Mouse (Mus musculus): ENCODE measurements around the gene Gng12. TPM values are rescaled to one million over a fixed set of nuclear protein-coding genes. Genes with fewer than 3 reads are reported as not detected.
"Not testable (repeated sequence)": the region's sequence is repeated elsewhere in the genome, so short reads cannot be mapped to it uniquely, and the experiment has no call there.

Gng12 gene
- polyA plus RNA-seq, 1 experiment from 2014 or later: 82.9 TPM

DNA sequence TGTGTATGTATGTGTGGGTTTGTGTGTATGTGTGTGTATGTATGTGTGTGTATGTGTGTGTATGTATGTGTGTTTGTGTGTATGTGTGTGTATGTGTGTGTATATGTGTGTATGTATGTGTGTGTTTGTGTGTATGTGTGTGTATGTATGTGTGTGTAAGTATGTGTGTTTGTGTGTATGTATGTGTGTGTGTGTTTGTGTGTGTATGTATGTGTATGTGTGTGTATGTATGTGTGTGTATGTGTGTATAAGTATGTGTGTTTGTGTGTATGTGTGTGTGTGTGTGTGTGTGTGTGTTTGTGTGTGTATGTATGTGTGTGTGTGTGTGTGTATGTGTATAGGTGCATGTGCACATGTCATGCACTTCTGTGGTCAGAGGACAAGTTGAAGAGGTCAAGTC lies 136.4 kb downstream of the Gng12 start:
- not testable (repeated sequence) for H3K9ac ChIP-seq (replicated peaks; ENCODE audit: low read depth, low read length); ATAC-seq (ENCODE audit: low read depth); H3K27ac ChIP-seq (ENCODE audit: low read depth, low read length); H3K4me3 ChIP-seq (ENCODE audit: low read depth, low read length); H3K4me2 ChIP-seq (ENCODE audit: low read depth, low read length); H3K9me3 ChIP-seq (ENCODE audit: control insufficient read depth, low read length); H3K27me3 ChIP-seq (ENCODE audit: control insufficient read depth, insufficient read depth, low read length); H3K36me3 ChIP-seq (ENCODE audit: control insufficient read depth, insufficient read depth, low read length); H3K4me1 ChIP-seq (ENCODE audit: control insufficient read depth, insufficient read depth, low read length)

DNA sequence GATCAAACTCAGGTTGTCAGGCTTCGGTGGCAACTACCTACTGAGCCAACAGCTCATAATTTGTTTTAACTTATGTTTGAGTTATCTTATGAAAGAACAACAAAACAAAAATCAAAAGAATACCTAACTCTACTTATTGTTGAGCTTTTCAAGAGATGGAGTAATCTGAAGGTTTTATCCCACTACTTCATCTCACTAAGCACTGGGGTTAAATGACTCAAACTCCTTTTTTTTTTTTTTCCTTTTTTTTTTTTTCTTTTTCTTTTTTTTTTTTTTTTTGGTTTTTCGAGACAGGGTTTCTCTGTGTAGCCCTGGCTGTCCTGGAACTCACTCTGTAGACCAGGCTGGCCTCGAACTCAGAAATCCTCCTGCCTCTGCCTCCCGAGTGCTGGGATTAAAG lies 136.8 kb downstream of the Gng12 start:
- WGBS: 89% methylated on average over 3 of the region's 4 CpGs
- not testable (repeated sequence) for H3K4me2 ChIP-seq (ENCODE audit: low read depth, low read length); ATAC-seq (ENCODE audit: low read depth); H3K27me3 ChIP-seq (ENCODE audit: control insufficient read depth, insufficient read depth, low read length); H3K9ac ChIP-seq (replicated peaks; ENCODE audit: low read depth, low read length); H3K9me3 ChIP-seq (ENCODE audit: control insufficient read depth, low read length); H3K4me1 ChIP-seq (ENCODE audit: control insufficient read depth, insufficient read depth, low read length); H3K27ac ChIP-seq (ENCODE audit: low read depth, low read length); H3K4me3 ChIP-seq (ENCODE audit: low read depth, low read length); H3K36me3 ChIP-seq (ENCODE audit: control insufficient read depth, insufficient read depth, low read length)

DNA sequence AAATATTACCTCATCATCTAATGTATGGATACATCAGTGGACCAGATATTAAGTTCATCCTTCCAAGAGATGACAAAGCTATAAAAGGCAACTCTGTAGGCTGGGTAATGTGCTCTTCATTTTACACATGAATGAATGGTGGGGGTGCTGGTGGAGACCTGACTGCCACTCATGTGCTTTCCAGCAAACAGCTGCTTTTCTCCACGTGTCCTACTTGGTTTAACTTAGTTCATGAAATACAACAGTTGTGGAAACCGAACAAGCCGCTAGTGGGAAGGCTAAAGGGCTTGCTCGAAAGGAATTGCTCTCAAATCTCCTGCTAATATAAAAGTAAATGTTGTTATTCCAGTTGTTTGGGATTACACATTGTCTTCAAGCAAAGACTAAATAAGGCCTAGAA lies 137.4 kb downstream of the Gng12 start:
- Histone ChIP-seq H3K9ac (replicated peaks; ENCODE audit: low read depth, low read length) (no peak overlapping the region), H3K27ac (ENCODE audit: low read depth, low read length) (no peak overlapping the region), H3K4me3 (ENCODE audit: low read depth, low read length) (no peak overlapping the region), H3K4me1 (ENCODE audit: control insufficient read depth, insufficient read depth, low read length) (peaks cover 7% of the 10 kb centered on the region; the same call in 1 of the 2 replicates), H3K36me3 (ENCODE audit: control insufficient read depth, insufficient read depth, low read length) (no peaks in the 10 kb centered on the region), H3K9me3 (ENCODE audit: control insufficient read depth, low read length) (no peaks in the 10 kb centered on the region), H3K27me3 (ENCODE audit: control insufficient read depth, insufficient read depth, low read length) (no peaks in the 10 kb centered on the region), H3K4me2 (ENCODE audit: low read depth, low read length) (no peak overlapping the region)
- WGBS: 75% methylated on average over 4 of the region's 4 CpGs
- ATAC-seq (ENCODE audit: low read depth): no peak

DNA sequence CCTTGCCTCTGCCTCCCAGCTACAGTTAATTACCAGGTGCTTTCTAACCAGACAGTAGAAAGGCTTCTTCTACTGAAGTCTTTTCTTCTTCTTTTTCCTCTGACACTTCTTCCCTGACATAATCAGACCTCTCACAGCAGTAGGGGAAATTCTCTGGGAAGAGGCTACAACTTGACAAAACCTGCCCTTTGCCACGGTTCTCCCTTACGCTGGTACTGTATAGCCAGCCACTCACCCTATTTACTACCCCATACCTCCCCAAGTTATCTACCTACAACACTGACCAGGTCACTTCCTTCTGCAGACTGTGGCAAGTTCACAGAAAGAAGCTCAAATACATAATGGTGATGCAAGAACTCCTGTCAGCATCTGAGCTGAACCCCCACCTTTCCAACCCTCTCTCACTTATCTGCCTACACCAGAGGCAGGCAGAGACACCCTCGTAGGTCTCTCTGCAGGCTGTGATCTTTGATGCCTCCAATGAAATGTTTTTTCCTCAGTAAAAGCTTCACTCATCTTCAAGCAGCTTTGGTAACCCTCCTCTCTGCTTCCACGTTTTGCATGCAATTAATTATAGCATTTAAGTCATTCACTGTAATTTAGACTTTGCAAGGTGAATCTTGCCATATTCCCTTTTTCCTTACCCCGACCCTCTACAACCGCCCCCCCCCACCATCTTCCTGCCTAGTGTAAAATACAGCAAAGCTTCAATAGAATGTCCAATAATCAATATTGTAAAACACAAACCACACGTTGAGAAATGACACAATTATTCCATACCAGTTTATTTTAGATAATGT lies 138.3 kb downstream of the Gng12 start:
- WGBS: 46% methylated on average over 7 of the region's 7 CpGs
- Histone ChIP-seq H3K36me3 (ENCODE audit: control insufficient read depth, insufficient read depth, low read length) (no peaks in the 10 kb centered on the region), H3K9ac (replicated peaks; ENCODE audit: low read depth, low read length) (0 out of 2 replicates have a peak overlapping the region, but pooled peaks have one; percentile 7)

DNA sequence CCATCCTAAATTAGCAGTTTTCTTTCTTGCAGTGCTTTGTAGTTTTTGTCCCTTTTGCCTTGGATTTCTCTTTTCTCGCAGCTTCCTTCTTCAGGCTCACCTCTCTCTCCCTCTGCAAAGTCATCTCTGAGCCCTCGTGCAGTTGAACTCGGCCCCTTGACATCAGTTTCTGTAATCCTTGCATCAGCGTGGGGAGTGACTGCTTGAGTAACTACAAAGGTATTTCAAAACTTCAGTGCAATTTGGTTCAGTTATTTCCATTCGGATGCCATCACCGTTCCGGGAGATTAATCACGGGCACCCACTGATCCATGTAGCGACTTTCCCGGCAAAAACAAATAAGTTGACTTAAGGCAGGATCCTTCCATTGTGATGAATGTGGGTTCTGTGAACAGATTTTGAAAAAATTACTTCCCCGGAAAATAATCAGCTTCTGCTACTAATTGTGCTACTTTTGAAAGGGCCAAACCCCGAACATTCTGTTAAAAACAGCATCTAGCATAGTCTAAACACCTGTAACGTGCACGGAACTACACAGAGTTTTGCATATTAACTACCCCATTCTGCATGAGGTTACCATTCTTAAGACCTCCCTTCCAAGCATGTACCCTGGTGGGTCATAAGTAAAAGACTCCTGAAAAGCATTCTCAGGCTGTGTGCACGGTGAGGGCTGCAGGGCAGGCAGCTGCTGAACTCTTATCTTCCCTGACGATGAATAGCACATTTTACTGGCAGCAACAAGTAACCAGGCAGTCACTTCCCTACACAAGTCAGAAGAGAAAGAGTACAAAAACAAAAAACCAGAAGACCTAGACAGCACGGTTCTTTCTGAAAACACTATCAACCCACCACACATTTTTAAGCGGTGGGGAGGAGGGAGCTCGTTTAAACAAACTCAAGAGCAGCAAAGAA lies 139.4 kb downstream of the Gng12 start:
- Histone ChIP-seq H3K27ac (ENCODE audit: low read depth, low read length) (no peak overlapping the region), H3K9me3 (ENCODE audit: control insufficient read depth, low read length) (no peaks in the 10 kb centered on the region), H3K27me3 (ENCODE audit: control insufficient read depth, insufficient read depth, low read length) (no peaks in the 10 kb centered on the region), H3K4me3 (ENCODE audit: low read depth, low read length) (peak overlapping the region; percentile 93), H3K9ac (replicated peaks; ENCODE audit: low read depth, low read length) (peak overlapping the region; percentile 85; the same call in 1 of the 2 replicates), H3K4me1 (ENCODE audit: control insufficient read depth, insufficient read depth, low read length) (peaks cover 7% of the 10 kb centered on the region; the same call in 1 of the 2 replicates), H3K4me2 (ENCODE audit: low read depth, low read length) (peak overlapping the region; percentile 69), H3K36me3 (ENCODE audit: control insufficient read depth, insufficient read depth, low read length) (no peaks in the 10 kb centered on the region)
- ATAC-seq (ENCODE audit: low read depth): no peak
- WGBS: 10% methylated on average over 19 of the region's 19 CpGs

More for the DNA sequence above, 138.3 kb downstream of the Gng12 start:
- Histone ChIP-seq H3K9me3 (ENCODE audit: control insufficient read depth, low read length) (no peaks in the 10 kb centered on the region), H3K4me2 (ENCODE audit: low read depth, low read length) (peak overlapping the region; percentile 37), H3K4me1 (ENCODE audit: control insufficient read depth, insufficient read depth, low read length) (peaks cover 7% of the 10 kb centered on the region; the same call in 1 of the 2 replicates), H3K27me3 (ENCODE audit: control insufficient read depth, insufficient read depth, low read length) (no peaks in the 10 kb centered on the region), H3K4me3 (ENCODE audit: low read depth, low read length) (peak overlapping the region; percentile 11; the same call in 1 of the 2 replicates), H3K27ac (ENCODE audit: low read depth, low read length) (no peak overlapping the region)
- ATAC-seq (ENCODE audit: low read depth): no peak

DNA sequence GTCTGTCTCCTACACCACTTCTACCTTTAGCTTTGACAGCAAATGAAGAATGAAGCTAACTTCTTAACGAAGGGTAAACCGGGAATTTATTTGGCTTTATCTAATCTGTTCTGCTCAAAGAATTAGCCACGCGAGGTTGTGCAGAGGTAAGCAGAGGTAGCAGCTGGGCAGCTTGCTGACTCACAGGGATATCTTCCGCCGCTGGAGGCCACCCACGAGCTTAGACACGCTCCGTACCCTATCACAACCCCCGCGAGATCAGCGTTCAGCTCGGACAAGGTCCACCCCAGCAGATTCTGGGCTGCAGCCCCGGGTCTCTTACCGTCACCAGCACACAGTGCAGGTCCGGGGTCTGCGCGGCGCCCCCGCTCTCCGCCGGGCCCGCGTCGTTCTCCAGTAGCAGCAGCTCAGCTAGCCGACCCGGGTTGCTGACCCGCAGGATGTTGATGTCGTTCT lies 140.2 kb downstream of the Gng12 start:
- Histone ChIP-seq H3K4me3 (ENCODE audit: low read depth, low read length) (peak overlapping the region; percentile 93), H3K9me3 (ENCODE audit: control insufficient read depth, low read length) (no peaks in the 10 kb centered on the region), H3K9ac (replicated peaks; ENCODE audit: low read depth, low read length) (peak overlapping the region; percentile 85), H3K36me3 (ENCODE audit: control insufficient read depth, insufficient read depth, low read length) (no peaks in the 10 kb centered on the region), H3K27ac (ENCODE audit: low read depth, low read length) (peak overlapping the region; percentile 92), H3K27me3 (ENCODE audit: control insufficient read depth, insufficient read depth, low read length) (no peaks in the 10 kb centered on the region), H3K4me2 (ENCODE audit: low read depth, low read length) (peak overlapping the region; percentile 69), H3K4me1 (ENCODE audit: control insufficient read depth, insufficient read depth, low read length) (peaks cover 7% of the 10 kb centered on the region; the same call in 1 of the 2 replicates)
- WGBS: under 1% methylated on average over 29 of the region's 29 CpGs
- peak; percentile 79 for ATAC-seq (ENCODE audit: low read depth)

DNA sequence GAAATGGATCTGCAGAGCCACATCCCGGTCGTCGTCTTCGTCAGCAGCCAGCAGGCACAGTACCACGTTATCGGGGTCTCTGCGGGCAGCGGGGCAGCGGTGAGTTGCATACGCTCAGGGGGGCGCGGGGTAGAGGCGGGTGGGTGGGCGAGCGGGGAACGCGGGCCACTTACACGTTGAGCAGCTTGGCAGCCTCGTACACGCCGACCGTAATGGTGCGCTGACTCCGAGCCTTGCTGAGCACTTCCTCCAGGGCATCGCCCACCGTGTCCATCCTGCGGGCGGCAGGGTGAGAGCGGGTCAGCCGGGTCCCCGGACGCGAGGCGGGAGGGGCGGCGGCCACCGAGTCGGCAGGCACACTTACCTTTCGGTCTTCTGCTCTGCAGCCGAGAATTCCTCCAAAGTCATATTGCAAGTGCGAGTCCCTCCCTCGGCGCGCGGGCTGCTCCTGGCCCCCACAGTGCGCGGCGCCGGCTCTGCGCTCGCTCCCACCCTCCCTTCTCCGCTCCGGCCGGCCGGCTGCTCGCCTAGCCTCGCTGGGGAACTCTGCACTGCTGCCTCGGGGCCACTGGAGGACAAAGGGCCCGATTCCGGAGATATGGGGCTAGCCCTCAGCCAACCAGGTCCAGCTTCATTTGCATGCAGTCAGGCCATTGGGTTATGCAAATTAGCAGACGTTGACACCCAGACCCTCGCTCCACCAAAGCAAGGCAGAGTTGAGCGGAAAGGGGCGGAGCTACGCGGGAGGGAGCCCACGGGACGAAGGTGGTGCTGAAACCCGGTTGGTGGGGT lies 140.8 kb downstream of the Gng12 start, which contains the start of gene Gadd45a:
Gene Gadd45a, minus strand, starts transcription at position 621 of the 792 bp plus-strand sequence.
- no peaks in the 10 kb centered on the region for H3K36me3 ChIP-seq (ENCODE audit: control insufficient read depth, insufficient read depth, low read length)
- peak within 1 kb of the TSS; percentile 85 for H3K9ac ChIP-seq (replicated peaks; ENCODE audit: low read depth, low read length)
- peak within 1 kb of the TSS; percentile 69 for H3K4me2 ChIP-seq (ENCODE audit: low read depth, low read length)
- under 1% methylated on average over 69 of the region's 69 CpGs for WGBS
- no peaks in the 10 kb centered on the region for H3K9me3 ChIP-seq (ENCODE audit: control insufficient read depth, low read length)
- peaks cover 7% of the 10 kb centered on the region; the same call in 1 of the 2 replicates for H3K4me1 ChIP-seq (ENCODE audit: control insufficient read depth, insufficient read depth, low read length)
- ATAC-seq (ENCODE audit: low read depth): peak; percentile 97
- H3K4me3 ChIP-seq (ENCODE audit: low read depth, low read length): peak within 1 kb of the TSS; percentile 93
- H3K27me3 ChIP-seq (ENCODE audit: control insufficient read depth, insufficient read depth, low read length): no peaks in the 10 kb centered on the region
- H3K27ac ChIP-seq (ENCODE audit: low read depth, low read length): peak within 1 kb of the TSS; percentile 92

DNA sequence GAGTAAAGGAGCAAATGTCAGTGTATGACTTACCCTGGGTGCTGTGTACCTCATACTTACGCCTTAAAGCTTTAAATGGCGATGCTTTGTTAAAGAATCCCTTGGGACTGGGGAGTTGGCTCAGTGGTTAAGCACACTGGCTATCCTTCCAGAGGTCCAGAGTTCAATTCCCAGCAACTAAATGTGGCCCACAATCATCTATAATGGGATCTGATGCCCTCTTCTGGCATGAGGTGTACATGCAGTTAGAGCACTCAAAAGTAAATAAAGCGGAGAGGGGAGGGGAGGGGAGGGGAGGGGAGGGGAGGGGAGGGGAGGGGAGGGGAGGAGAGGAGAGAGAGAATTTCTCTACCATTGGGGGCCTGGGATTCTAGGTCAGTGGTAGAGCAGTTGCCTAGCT lies 142.8 kb downstream of the Gng12 start:
- Histone ChIP-seq H3K9me3 (ENCODE audit: control insufficient read depth, low read length) (no peaks in the 10 kb centered on the region), H3K27me3 (ENCODE audit: control insufficient read depth, insufficient read depth, low read length) (no peaks in the 10 kb centered on the region), H3K27ac (ENCODE audit: low read depth, low read length) (no peak overlapping the region), H3K4me2 (ENCODE audit: low read depth, low read length) (no peak overlapping the region), H3K9ac (replicated peaks; ENCODE audit: low read depth, low read length) (no peak overlapping the region), H3K4me3 (ENCODE audit: low read depth, low read length) (no peak overlapping the region), H3K36me3 (ENCODE audit: control insufficient read depth, insufficient read depth, low read length) (no peaks in the 10 kb centered on the region), H3K4me1 (ENCODE audit: control insufficient read depth, insufficient read depth, low read length) (peaks cover 7% of the 10 kb centered on the region; the same call in 1 of the 2 replicates)
- WGBS: 95% methylated on average over 2 of the region's 3 CpGs
- ATAC-seq (ENCODE audit: low read depth): no peak
